Mouse (Mus musculus) spleen, postnatal 0 days (tissue): ENCODE results near the gene Xlr5a. TPM values are rescaled to one million over a fixed set of nuclear protein-coding genes. Genes with fewer than 3 reads are reported as not detected.

ENCODE experiments used
- polyA plus RNA-seq: library from polyadenylated mRNA; unstranded; fragments of >200 nt; fragmentation: Nextera tagmentation; extraction: Ambion mirVana; gene quantifications from 2 replicates; pipeline ENCODE4 v1.2.1, GENCODE M21; 2015

The Xlr5a gene
- not detected in 2 replicates for polyA plus RNA-seq

DNA sequence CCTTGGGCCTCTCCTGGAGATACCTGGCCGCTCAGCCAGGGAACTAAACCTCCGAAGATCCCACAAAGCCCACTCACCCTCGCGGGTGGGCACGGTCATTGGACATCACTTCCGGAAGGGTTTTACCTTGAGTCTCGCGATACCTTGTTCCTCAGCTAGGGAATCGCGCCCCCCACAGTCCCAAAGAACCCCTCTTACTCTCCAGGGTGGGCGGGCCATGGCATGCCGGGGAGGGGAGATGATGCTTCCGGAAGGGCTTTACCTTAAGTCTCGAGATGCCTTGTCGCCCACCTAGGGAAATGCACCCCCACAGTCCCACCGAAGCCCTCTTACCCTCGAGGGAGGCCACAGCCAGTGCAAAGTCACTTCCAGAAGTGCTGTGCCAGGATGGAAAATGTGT, at the start of gene Xlr5a, which contains the start of gene Xlr5c:
Gene Xlr5a, minus strand, starts transcription at position 101 of the 400 bp plus-strand sequence.
Gene Xlr5c, minus strand, starts transcription at position 101 of the 400 bp plus-strand sequence.

DNA sequence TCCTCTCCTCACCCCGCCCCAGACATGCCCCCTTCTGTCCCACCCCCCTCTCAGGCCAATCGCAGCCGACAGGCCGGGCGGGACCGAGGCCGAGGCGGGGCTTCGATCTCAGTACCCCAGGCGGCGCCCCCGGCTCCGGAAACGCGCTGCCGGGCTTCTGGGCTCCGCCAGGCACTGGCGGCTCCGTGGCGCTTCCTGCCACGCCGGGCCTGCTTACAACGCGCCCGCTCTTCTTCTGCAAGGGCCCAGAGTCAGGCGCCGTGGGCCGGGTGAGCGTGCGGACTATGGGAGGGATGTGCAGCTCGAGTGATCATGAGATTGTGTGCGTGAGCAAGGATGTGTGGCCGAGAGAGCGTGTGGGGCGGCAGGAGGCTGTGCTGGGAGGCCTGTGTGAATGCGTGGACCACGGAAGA, 49.7 kb upstream of the Xlr5a start, which contains the start of gene Zfp275:
Gene Zfp275, plus strand, starts transcription at position 139 of the 413 bp plus-strand sequence.

DNA sequence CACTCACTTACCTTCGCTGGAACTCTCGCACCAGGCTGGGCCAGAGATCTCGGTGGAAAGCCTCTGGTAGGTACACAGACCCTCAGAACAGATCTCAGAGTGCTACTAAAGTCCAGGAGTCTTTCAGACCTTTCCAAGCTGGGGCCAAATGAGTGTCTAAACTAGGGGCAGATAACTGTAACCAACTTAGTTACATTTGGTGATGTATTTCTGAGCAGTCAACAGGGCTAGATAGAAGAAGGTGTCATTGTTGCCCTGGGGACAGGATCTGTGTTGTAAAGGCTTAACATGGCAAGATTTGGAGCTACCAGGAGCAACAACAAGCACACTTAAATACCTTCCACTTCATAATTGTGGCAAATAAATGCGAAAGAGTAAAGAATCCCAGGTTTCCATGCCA, 44.0 kb upstream of the Xlr5a start, which contains the start of gene Gm45015:
Gene Gm45015, minus strand, starts transcription at position 101 of the 400 bp plus-strand sequence.

DNA sequence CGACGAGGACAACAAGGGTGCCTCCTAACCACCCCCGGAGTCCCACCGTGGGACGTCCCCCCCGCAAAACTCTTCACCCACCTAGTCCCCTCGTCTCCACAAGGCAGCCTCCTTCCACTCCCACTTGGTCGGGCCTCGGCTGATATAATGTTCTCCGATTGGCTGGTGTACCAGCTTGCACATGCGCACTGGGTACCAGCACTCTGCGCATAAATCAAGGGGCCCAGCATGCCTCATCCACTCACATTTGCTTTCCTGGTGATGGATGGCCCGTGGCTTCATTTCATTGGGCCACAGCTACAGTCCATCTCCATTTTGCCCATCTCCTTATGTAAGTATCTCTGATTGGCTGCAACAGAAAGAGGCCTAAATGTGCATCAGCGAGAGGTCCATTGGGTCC, 27.5 kb downstream of the Xlr5a start, which contains the start of gene Xlr3c:
Gene Xlr3c, minus strand, starts transcription at position 121 of the 400 bp plus-strand sequence.

DNA sequence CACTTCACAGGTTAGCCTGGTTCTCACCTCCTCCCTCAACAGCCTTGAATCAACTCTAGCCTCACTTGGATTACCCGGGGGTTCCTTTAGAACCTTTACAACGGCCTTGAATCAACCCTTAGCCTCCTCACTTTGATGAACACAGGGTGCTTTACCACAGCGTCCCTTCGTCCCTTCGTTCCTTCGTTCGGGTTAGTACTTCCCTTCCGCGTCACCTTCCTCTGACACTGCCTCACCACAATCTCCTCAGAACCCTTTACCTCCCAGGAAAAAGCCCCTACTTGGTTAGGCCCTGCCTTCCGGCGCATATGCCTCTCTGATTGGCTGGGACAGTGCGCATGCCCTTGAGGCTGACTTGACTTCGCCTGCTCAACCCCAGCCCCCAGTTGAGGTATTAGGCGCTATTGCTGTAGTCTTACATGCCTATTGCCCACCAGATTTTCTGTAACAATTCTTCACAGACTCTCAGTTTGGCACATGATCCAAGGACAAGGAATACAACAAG, 49.9 kb downstream of the Xlr5a start, which contains the start of gene Xlr4c:
Gene Xlr4c, minus strand, starts transcription at position 310 of the 505 bp plus-strand sequence.

DNA sequence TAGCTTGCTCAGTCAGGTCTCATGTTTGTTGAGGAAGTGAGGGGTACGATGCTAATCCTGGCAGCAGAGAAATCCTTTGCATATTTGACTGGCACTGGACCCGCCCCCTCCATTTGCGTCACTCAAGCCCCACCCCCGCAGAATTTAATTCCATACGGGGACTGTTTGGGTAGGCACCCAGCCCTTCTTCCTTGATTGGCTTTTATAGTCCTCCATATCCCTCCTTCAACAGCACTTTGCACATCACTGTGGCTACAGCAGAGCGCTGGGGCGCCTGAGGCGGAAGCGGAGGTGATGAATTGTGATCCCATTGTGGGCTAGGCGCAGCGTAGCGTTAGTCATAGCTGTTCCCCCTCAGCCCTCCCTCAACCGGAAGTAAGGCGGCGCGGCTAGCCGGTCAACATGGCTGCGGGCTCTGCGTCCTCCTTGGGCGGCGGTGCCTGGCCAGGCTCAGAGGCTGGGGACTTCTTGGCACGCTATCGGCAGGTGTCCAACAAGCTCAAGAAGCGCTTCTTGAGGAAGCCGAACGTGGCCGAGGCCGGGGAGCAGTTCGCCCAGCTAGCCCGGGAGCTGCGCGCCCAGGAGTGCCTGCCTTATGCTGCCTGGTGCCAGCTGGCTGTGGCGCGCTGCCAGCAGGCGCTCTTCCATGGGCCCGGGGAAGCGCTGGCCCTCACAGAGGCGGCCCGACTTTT, 64.7 kb downstream of the Xlr5a start, which contains the start of gene F8a:
Gene F8a, plus strand, starts transcription at position 378 of the 692 bp plus-strand sequence.

DNA sequence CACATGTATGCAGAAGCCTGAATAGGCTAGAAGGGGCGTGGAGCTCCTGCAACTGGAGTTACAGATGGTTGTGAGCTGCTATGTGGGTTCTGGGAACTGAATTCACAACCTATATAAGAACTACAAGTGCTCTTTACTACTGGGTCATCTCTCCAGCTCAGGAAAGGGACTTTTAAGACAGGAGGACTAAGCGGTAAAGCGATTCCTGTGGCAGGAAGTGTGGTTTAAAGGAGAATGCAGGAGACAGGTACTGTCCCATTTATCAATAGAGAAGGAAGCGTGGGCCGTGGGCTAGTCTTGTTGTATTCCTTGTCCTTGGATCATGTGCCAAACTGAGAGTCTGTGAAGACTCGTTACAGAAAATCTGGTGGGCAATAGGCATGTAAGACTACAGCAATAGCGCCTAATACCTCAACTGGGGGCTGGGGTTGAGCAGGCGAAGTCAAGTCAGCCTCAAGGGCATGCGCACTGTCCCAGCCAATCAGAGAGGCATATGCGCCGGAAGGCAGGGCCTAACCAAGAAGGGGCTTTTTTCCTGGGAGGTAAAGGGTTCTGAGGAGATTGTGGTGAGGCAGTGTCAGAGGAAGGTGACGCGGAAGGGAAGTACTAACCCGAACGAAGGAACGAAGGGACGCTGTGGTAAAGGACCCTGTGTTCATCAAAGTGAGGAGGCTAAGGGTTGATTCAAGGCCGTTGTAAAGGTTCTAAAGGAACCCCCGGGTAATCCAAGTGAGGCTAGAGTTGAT, 78.8 kb downstream of the Xlr5a start, which contains the start of gene Xlr4b:
Gene Xlr4b, plus strand, starts transcription at position 515 of the 746 bp plus-strand sequence.

DNA sequence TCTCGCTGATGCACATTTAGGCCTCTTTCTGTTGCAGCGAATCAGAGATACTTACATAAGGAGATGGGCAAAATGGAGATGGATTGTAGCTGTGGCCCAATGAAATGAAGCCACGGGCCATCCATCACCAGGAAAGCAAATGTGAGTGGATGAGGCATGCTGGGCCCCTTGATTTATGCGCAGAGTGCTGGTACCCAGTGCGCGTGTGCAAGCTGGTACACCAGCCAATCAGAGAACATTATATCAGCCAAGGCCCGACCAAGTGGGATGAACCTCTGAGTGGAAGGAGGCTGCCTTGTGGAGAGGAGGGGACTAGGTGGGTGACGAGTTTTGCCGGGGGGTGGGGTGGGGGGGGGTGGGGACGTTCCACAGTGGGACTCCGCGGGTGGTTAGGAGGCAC, 100.8 kb downstream of the Xlr5a start, which contains the start of gene Xlr3b:
Gene Xlr3b, plus strand, starts transcription at position 274 of the 400 bp plus-strand sequence.

DNA sequence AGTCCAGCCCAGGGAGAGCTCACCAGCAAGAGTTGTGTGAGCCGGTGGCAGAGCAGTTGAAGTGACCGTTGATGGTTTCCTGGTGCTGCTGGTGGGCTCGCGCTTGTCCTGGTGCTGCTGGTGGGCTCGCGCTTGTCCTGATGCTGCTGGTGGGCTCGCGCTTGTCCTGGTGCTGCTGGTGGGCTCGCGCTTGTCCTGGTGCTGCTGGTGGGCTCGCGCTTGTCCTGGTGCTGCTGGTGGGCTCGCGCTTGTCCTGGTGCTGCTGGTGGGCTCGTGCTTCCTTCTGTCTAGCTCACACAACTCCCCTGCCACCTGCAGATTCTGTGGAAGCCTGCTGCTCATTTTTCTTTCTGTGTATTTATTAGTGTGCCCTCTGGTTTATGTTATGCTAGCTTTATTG, 115.9 kb downstream of the Xlr5a start, which contains the start of gene Spin2d:
Gene Spin2d, minus strand, starts transcription at position 101 of the 400 bp plus-strand sequence.

DNA sequence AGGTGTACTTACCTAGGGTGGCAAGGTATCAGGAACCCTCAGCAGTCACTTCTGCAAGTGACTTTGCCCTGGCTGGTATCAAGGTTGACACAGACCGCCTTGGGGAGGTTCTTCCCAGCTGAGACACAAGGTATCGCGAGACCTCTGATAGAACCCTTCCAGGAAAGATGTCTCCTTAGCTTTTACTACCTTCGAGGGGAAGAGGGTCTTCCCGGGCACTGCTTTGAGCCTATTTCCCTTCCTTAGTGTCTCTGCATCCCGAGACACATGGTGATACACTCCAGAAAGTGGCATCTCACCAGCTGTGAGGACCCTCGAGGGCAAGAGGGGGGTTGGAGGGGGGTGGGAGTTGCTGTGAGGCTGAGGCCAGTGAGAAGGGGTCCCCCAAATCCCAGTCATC, 143.4 kb downstream of the Xlr5a start, which contains the start of gene DXBay18:
Gene DXBay18, minus strand, starts transcription at position 101 of the 400 bp plus-strand sequence.

DNA sequence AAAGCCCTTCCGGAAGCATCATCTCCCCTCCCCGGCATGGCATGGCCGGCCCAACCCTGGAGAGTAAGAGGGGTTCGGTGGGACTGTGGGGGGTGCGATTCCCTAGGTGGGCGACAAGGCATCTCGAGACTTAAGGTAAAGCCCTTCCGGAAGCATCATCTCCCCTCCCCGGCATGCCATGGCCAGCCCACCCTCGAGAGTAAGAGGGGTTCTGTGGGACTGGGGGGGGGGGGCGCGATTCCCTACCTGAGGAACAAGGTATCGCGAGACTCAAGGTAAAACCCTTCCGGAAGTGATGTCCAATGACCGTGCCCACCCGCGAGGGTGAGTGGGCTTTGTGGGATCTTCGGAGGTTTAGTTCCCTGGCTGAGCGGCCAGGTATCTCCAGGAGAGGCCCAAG, 144.3 kb downstream of the Xlr5a start, which contains the start of gene Xlr5b:
Gene Xlr5b, plus strand, starts transcription at position 301 of the 400 bp plus-strand sequence.

DNA sequence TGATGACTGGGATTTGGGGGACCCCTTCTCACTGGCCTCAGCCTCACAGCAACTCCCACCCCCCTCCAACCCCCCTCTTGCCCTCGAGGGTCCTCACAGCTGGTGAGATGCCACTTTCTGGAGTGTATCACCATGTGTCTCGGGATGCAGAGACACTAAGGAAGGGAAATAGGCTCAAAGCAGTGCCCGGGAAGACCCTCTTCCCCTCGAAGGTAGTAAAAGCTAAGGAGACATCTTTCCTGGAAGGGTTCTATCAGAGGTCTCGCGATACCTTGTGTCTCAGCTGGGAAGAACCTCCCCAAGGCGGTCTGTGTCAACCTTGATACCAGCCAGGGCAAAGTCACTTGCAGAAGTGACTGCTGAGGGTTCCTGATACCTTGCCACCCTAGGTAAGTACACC, 176.0 kb downstream of the Xlr5a start, which contains the start of gene Gm14685:
Gene Gm14685, plus strand, starts transcription at position 301 of the 400 bp plus-strand sequence.

DNA sequence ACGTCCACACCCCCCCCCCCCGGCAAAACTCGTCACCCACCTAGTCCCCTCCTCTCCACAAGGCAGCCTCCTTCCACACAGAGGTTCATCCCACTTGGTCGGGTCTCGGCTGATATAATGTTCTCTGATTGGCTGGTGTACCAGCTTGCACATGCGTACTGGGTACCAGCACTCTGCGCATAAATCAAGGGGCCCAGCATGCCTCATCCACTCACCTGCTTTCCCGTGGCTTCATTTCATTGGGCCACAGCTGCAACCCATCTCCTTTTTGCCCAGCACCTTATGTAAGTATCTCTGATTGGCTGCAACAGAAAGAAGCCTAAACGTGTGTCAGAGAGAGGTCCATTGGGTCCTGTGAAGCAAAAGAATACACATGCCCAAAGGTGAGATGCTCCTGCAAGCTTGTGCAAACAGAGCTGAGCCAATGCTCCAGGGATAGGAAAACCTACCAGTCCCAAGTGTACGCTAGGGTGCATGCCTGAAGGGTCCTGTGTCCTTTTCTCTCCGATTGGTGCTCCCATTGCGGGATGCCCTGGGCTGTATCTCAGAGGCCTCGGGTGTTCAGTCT, 195.8 kb downstream of the Xlr5a start, which contains the start of gene Xlr3a:
Gene Xlr3a, minus strand, starts transcription at position 155 of the 568 bp plus-strand sequence.

DNA sequence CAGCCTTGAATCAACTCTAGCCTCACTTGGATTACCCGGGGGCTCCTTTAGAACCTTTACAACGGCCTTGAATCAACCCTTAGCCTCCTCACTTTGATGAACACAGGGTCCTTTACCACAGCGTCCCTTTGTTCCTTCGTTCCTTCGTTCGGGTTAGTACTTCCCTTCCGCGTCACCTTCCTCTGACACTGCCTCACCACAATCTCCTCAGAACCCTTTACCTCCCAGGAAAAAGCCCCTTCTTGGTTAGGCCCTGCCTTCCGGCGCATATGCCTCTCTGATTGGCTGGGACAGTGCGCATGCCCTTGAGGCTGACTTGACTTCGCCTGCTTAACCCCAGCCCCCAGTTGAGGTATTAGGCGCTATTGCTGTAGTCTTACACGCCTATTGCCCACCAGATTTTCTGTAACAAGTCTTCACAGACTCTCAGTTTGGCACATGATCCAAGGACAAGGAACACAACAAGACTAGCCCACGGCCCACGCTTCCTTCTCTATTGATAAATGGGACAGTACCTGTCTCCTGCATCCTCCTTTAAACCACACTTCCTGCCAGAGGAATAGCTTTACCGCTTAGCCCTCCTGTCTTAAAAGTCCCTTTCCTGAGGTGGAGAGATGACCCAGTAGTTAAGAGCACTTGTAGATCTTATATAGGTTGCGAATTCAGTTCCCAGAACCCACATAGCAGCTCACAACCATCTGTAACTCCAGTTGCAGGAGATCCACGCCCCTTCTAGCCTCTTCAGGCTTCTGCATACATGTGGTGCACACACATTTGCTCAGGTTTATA, 210.3 kb downstream of the Xlr5a start, which contains the start of gene Xlr4a:
Gene Xlr4a, minus strand, starts transcription at position 212 of the 789 bp plus-strand sequence.

DNA sequence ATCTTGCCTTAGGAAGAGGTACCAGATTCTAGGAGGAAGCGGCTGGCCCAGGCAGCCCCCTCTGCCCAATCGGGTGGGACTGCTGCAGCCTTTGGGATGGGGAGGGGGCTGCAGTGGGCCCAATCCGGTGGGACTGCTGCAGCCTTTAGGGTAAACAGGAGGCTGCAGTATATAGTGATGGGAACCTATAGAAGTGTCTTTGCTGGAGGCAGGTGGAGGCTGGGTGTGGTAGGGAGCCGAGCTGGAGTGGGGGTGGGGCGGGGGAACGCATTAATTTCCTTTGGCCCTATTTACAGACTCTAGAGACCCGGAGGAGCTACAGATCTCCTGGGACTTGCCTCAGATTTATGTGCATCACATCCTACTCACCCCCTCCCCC, 228.4 kb downstream of the Xlr5a start, which contains the start of gene Pnma3:
Gene Pnma3, plus strand, starts transcription at position 373 of the 379 bp plus-strand sequence.

Other genes with a start within 250 kb of the Xlr5a start
- gene Pnma3, start 228.2 kb downstream of the Xlr5a start, polyA plus RNA-seq: not detected in 2 replicates
- gene Xlr4a, start 210.5 kb downstream of the Xlr5a start, polyA plus RNA-seq: 2.2 and 3.6 TPM in 2 replicates
- gene Xlr3a, start 195.9 kb downstream of the Xlr5a start, polyA plus RNA-seq: 0.69 and 0.72 TPM in 2 replicates
- not detected in 2 replicates for gene Gm14685, start 175.9 kb downstream of the Xlr5a start, polyA plus RNA-seq
- gene Xlr5b, start 144.2 kb downstream of the Xlr5a start, polyA plus RNA-seq: not detected in 2 replicates
- gene DXBay18, start 143.5 kb downstream of the Xlr5a start, polyA plus RNA-seq: not detected in 2 replicates
- gene Spin2d, start 116.0 kb downstream of the Xlr5a start, polyA plus RNA-seq: not detected in 2 replicates
- 0.99 and 2.5 TPM in 2 replicates for gene Xlr3b, start 100.8 kb downstream of the Xlr5a start, polyA plus RNA-seq
- gene Xlr4b, start 78.6 kb downstream of the Xlr5a start, polyA plus RNA-seq: 3.2 and 4.1 TPM in 2 replicates
- 6.4 and 8.1 TPM in 2 replicates for gene F8a, start 64.7 kb downstream of the Xlr5a start, polyA plus RNA-seq
- gene Xlr4c, start 49.8 kb downstream of the Xlr5a start, polyA plus RNA-seq: 0.48 and 1.4 TPM in 2 replicates
- gene Xlr3c, start 27.6 kb downstream of the Xlr5a start, polyA plus RNA-seq: not detected in 2 replicates
- not detected in 2 replicates for gene Xlr5c, start within 50 bp of the Xlr5a start, polyA plus RNA-seq
- not detected in 2 replicates for gene Gm45015, start 43.9 kb upstream of the Xlr5a start, polyA plus RNA-seq
- 1.9 and 2.4 TPM in 2 replicates for gene Zfp275, start 49.6 kb upstream of the Xlr5a start, polyA plus RNA-seq
- gene Gm18336, start 105.8 kb upstream of the Xlr5a start, polyA plus RNA-seq: not detected in 2 replicates
- gene Zfp92, start 118.1 kb upstream of the Xlr5a start, polyA plus RNA-seq: not detected in 2 replicates
- gene Trex2, start 142.4 kb upstream of the Xlr5a start, polyA plus RNA-seq: not detected in 2 replicates
- gene Haus7, start 166.1 kb upstream of the Xlr5a start, polyA plus RNA-seq: 30.2 and 32.9 TPM in 2 replicates
- gene Bgn, start 190.6 kb upstream of the Xlr5a start, polyA plus RNA-seq: 80.5 and 93.3 TPM in 2 replicates
- gene Atp2b3, start 210.1 kb upstream of the Xlr5a start, polyA plus RNA-seq: not detected in 2 replicates